Mouse (Mus musculus) G1E (cell line): ENCODE results near the gene Tubgcp6. TPM values are rescaled to one million over a fixed set of nuclear protein-coding genes. Genes with fewer than 3 reads are reported as not detected.

Source experiments
- ATAC-seq: 2 replicates; pipeline ENCODE4 v1.8.0; 2016; ENCODE audit warnings: mild to moderate bottlenecking; ENCODE audit not compliant: insufficient number of reproducible peaks, poor library complexity, low FRiP score, severe bottlenecking; ENCODE audit errors: extremely low read depth
- DNase-seq: peaks from one replicate; pipeline ENCODE4 v3.0.0; 2012; ENCODE audit warnings: low spot score
- H3K27me3 ChIP-seq: 2 replicates; pipeline ENCODE4 v1.6.1; 2012; ENCODE audit warnings: mild to moderate bottlenecking, low read length, inconsistent platforms; ENCODE audit not compliant: insufficient read depth
- H3K36me3 ChIP-seq: replicated peaks from 2 replicates; pipeline ENCODE3; 2012; ENCODE audit warnings: mild to moderate bottlenecking, inconsistent platforms
- H3K4me1 ChIP-seq: 2 replicates; pipeline ENCODE4 v1.6.1; 2012; ENCODE audit warnings: low read depth, low read length, inconsistent platforms, mixed read lengths; ENCODE audit not compliant: insufficient read depth
- H3K4me3 ChIP-seq: 2 replicates; pipeline ENCODE4 v1.5.1; 2012; ENCODE audit warnings: low read depth, mild to moderate bottlenecking, inconsistent platforms, low read length, moderate library complexity, mixed read lengths
- H3K9me3 ChIP-seq: replicated peaks from 2 replicates; pipeline ENCODE4 v1.6.1; 2012; ENCODE audit warnings: inconsistent platforms
- CTCF ChIP-seq: IDR thresholded peaks from 2 replicates; pipeline ENCODE4 v1.5.1; 2012; ENCODE audit warnings: low read depth, low read length, inconsistent platforms, mixed read lengths
- GATA1 ChIP-seq: IDR thresholded peaks from 2 replicates; pipeline ENCODE4 v1.6.1; 2012; ENCODE audit warnings: borderline replicate concordance, low read length, inconsistent platforms, mixed read lengths
- GATA2 ChIP-seq: IDR thresholded peaks from 2 replicates; pipeline ENCODE4 v1.6.1; 2012; ENCODE audit warnings: low read depth, low read length, inconsistent platforms, borderline replicate concordance
- POLR2AphosphoS5 ChIP-seq: IDR thresholded peaks from 2 replicates; pipeline ENCODE4 v1.6.1; 2012; ENCODE audit warnings: low read depth, low read length, inconsistent platforms; ENCODE audit not compliant: insufficient replicate concordance
- TAL1 ChIP-seq: conservative IDR thresholded peaks from 2 replicates; pipeline ENCODE4 v1.6.1; 2012; ENCODE audit warnings: low read depth, low read length, inconsistent platforms, mixed read lengths
- polyA plus RNA-seq: library from polyadenylated mRNA; stranded (reverse); fragments of >175 nt; gene quantifications from 2 replicates; pipeline ENCODE4 v1.2.3, GENCODE M21; 2012
- total RNA-seq, 2 experiments: library from RNA; stranded (forward) in 1 of 2; stranded (reverse) in 1 of 2; fragments of 200-1000 nt in 1 of 2; fragments of >200 nt in 1 of 2; fragmentation: Nextera tagmentation in 1 of 2; gene quantifications; 2 replicates each; pipeline ENCODE4 v1.2.3; 2014 to 2017

The Tubgcp6 gene
- total and polyA plus RNA-seq, 3 experiments, result 19.3 to 55.2 (median 31.8) TPM

- ATAC-seq (no peak), DNase-seq (no peak)
- Histone ChIP-seq H3K27me3 (no peaks in the 10 kb centered on the region; the same call in 1 of the 2 replicates), H3K9me3 (no peaks in the 10 kb centered on the region), H3K4me1 (peaks cover 7% of the 10 kb centered on the region; the same call in 1 of the 2 replicates), H3K4me3 (no peak overlapping the region), H3K36me3 (peaks cover 100% of the 10 kb centered on the region)
- TF ChIP-seq TAL1, result no peak
- TF ChIP-seq CTCF, result no peak
- TF ChIP-seq POLR2AphosphoS5, result no peak
- TF ChIP-seq GATA1, result no peak
- TF ChIP-seq GATA2, result no peak
Measured at GRCm38 (mm10) chr15:89102646-89103045, 20.3 kb downstream of the Tubgcp6 start.

GRCm38 (mm10) chr15:89100823-89101222 lies 22.1 kb downstream of the Tubgcp6 start:
- TF ChIP-seq CTCF (no peak), POLR2AphosphoS5 (no peak), TAL1 (no peak), GATA2 (no peak), GATA1 (no peak)
- Histone ChIP-seq H3K9me3 (no peaks in the 10 kb centered on the region), H3K27me3 (no peaks in the 10 kb centered on the region; the same call in 1 of the 2 replicates), H3K4me1 (peaks cover 7% of the 10 kb centered on the region; the same call in 1 of the 2 replicates), H3K4me3 (0 out of 2 replicates have a peak overlapping the region, but pooled peaks have one; percentile 14), H3K36me3 (peaks cover 100% of the 10 kb centered on the region)
- ATAC-seq (no peak), DNase-seq (no peak)

GRCm38 (mm10) chr15:89098616-89099015 lies 24.3 kb downstream of the Tubgcp6 start:
- DNase-seq (no peak), ATAC-seq (no peak)
- TF ChIP-seq CTCF (no peak), TAL1 (no peak), POLR2AphosphoS5 (no peak)

DNA sequence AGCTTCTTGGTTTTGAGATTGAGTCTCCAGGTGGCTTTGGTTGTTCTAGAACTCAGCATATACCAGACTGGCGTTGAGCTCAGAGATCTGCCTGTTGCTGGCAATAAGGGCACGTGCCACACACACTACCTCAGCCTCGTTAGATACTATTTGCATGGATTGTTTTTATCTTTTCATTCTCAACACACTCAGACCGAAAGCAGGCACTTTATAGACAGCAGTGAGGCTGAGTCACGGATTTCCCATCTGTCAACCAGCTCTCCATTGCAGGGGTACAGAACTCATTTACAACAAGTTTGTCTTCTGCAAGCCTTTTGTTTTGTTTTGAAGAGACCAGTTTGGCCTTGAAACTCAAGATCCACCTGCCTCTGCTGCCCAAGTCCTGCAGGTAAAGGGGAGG lies 25.5 kb downstream of the Tubgcp6 start:
- Histone ChIP-seq H3K4me1 (peaks cover 7% of the 10 kb centered on the region; the same call in 1 of the 2 replicates), H3K36me3 (peaks cover 100% of the 10 kb centered on the region), H3K27me3 (no peaks in the 10 kb centered on the region), H3K9me3 (no peaks in the 10 kb centered on the region), H3K4me3 (no peak overlapping the region)
- ATAC-seq (no peak), DNase-seq (no peak)
- TF ChIP-seq TAL1 (no peak), GATA2 (no peak), CTCF (no peak), POLR2AphosphoS5 (no peak), GATA1 (no peak)

More at GRCm38 (mm10) chr15:89098616-89099015, 24.3 kb downstream of the Tubgcp6 start:
- no peaks in the 10 kb centered on the region for H3K9me3 ChIP-seq
- peaks cover 7% of the 10 kb centered on the region; the same call in 1 of the 2 replicates for H3K4me1 ChIP-seq
- H3K27me3 ChIP-seq, result no peaks in the 10 kb centered on the region
- H3K36me3 ChIP-seq, result peaks cover 100% of the 10 kb centered on the region
- H3K4me3 ChIP-seq, result no peak overlapping the region; the same call in 1 of the 2 replicates

DNA sequence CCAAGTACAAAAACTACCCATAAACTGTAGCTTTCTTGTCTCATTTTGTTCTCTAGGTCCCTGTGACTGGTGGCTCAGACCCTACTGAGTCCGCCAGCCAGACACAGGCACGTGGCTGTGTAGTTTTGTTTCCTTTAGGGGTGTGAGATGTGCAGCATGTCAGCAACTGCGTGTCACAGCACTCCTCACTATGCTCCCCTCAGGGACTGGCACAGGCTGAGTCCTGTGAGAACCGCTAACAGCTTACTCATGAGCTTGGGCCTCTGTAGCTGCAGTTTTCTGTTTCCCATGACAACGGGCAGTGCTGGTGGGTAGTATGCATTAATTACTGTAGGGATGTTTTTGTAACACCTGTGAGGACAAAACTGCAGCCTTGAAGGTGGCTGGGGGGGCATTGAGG lies 30.7 kb downstream of the Tubgcp6 start:
- no peak for TF ChIP-seq CTCF
- no peak for TF ChIP-seq TAL1
- TF ChIP-seq GATA2, result no peak
- TF ChIP-seq GATA1, result no peak
- TF ChIP-seq POLR2AphosphoS5, result no peak
- Histone ChIP-seq H3K9me3 (no peaks in the 10 kb centered on the region), H3K4me3 (no peak overlapping the region), H3K36me3 (peaks cover 75% of the 10 kb centered on the region), H3K4me1 (peaks cover 24% of the 10 kb centered on the region), H3K27me3 (no peaks in the 10 kb centered on the region)
- DNase-seq, result no peak
- ATAC-seq, result no peak

GRCm38 (mm10) chr15:89090662-89091061 lies 32.2 kb downstream of the Tubgcp6 start:
- no peak overlapping the region for H3K4me3 ChIP-seq
- H3K4me1 ChIP-seq, result peaks cover 24% of the 10 kb centered on the region
- TF ChIP-seq CTCF, result no peak
- TF ChIP-seq GATA2, result no peak
- TF ChIP-seq POLR2AphosphoS5, result no peak
- TF ChIP-seq GATA1, result no peak
- no peak for TF ChIP-seq TAL1
- no peak for DNase-seq
- no peak for ATAC-seq
- H3K36me3 ChIP-seq, result peaks cover 75% of the 10 kb centered on the region
- H3K27me3 ChIP-seq, result no peaks in the 10 kb centered on the region
- no peaks in the 10 kb centered on the region for H3K9me3 ChIP-seq
